Comparison of ENCODE assay signal across 1 mouse cellular context in genomic region chr19:46187203-46187602, GRCm38 (mm10).
TF ChIP-seq lines count a peak whose summit lies in the region.

No protein-coding gene starts in this region.

TF ChIP-seq in MEL, 35 proteins besides CTCF, POLR2A, EP300 and RAD21:
- TF ChIP-seq TAL1 (IDR thresholded peaks at IDR 0.05; ENCODE audit: low read length): no peak
- TF ChIP-seq ETS1 (IDR thresholded peaks at IDR 0.05; ENCODE audit: low read depth, low read length): peak; percentile 17; the same call in 1 of the 2 replicates
TF ChIP-seq in MEL: peak in this region for 1.
